Mouse (Mus musculus) kidney, embryonic 16.5 days (tissue): ENCODE measurements around the gene Efcab14. TPM values are rescaled to one million over a fixed set of nuclear protein-coding genes. Genes with fewer than 3 reads are reported as not detected.

Source experiments
- ATAC-seq: fragments of 200-750 bp; cut with Nextera tagmentation; 2 replicates; pipeline ENCODE4 v1.8.0; 2017; ENCODE audit warnings: moderate TSS enrichment; ENCODE audit not compliant: low FRiP score, low TSS enrichment
- H3K27ac ChIP-seq: fragments of 300-500 bp; sonication (generic); 2 replicates; pipeline ENCODE4 v1.5.1; 2014; ENCODE audit warnings: low read length
- H3K27me3 ChIP-seq: fragments of 300-500 bp; sonication (generic); 2 replicates; pipeline ENCODE4 v1.6.1; 2014; ENCODE audit warnings: low read length, control low read depth, mixed read lengths; ENCODE audit not compliant: insufficient read depth
- H3K36me3 ChIP-seq: fragments of 300-500 bp; sonication (generic); 2 replicates; pipeline ENCODE4 v1.6.1; 2014; ENCODE audit warnings: low read length, control low read depth, mixed read lengths; ENCODE audit not compliant: insufficient read depth
- H3K4me1 ChIP-seq: fragments of 300-500 bp; sonication (generic); 2 replicates; pipeline ENCODE4 v1.6.1; 2014; ENCODE audit warnings: low read length, control low read depth, mixed read lengths; ENCODE audit not compliant: insufficient read depth
- H3K4me2 ChIP-seq: fragments of 300-500 bp; sonication (generic); replicated peaks from 2 replicates; pipeline ENCODE4 v1.6.1; 2014; ENCODE audit warnings: low read depth, low read length
- H3K4me3 ChIP-seq: fragments of 300-500 bp; sonication (generic); 2 replicates; pipeline ENCODE4 v1.5.1; 2014; ENCODE audit warnings: mild to moderate bottlenecking, low read length
- H3K9ac ChIP-seq: fragments of 300-500 bp; sonication (generic); replicated peaks from 2 replicates; pipeline ENCODE4 v1.6.1; 2014; ENCODE audit warnings: low read length
- H3K9me3 ChIP-seq: fragments of 300-500 bp; sonication (generic); 2 replicates; pipeline ENCODE4 v1.6.1; 2016; ENCODE audit warnings: low read length, control low read depth
- WGBS: fragments of 180-500 bp; shearing (Covaris S2); extraction: QIAGEN DNeasy Blood & Tissue Kit; methylation state at CpG from one replicate; pipeline ENCODE4 v1.1.7; 2014; 5-methylcytosine and 5-hydroxymethylcytosine counted together
- polyA plus RNA-seq: library from polyadenylated mRNA; unstranded; fragments of >200 nt; fragmentation: Nextera tagmentation; extraction: Ambion mirVana; gene quantifications from 2 replicates; pipeline ENCODE4 v1.2.1, GENCODE M21; 2015

The Efcab14 gene
- 32.7 and 41.9 TPM in 2 replicates for polyA plus RNA-seq

DNA sequence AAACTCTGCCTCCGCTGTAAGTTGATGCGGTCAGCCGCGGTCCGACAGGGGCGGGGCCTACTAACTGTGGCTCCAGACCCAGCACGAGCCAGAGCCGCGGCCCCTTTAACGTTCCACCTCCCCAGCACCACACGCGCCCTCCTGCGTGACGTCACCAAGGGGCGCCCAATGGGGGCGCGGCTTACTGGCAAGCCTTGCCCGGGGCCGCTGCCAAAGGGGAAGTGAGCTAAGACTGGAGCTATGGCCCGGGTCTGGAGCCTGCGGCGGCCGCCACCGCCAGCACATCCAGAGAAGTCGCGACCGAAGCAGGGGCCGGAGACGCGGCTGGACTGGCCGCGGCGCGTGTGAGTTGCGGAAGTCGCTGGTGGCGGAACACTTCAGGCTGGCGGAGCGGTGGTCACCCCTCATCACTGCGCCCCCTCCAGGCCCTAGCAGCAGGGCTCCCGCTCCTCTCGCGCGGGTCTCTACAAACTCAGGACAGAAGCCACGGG is at the start of gene Efcab14:
Gene Efcab14 (plus strand): TSS at position 194 of the 491 bp plus-strand sequence.
- Histone ChIP-seq H3K4me2 (peak within 1 kb of the TSS; percentile 84), H3K4me3 (peak within 1 kb of the TSS; percentile 86), H3K9ac (peak within 1 kb of the TSS; percentile 90), H3K27ac (peak within 1 kb of the TSS; percentile 87), H3K27me3 (no peaks in the 10 kb centered on the region), H3K4me1 (peaks cover 20% of the 10 kb centered on the region), H3K9me3 (no peaks in the 10 kb centered on the region), H3K36me3 (peaks cover 13% of the 10 kb centered on the region)
- under 1% methylated on average over 45 of the region's 45 CpGs for WGBS
- ATAC-seq = peak; percentile 100

GRCm38 (mm10) chr4:115701468-115701867 is 36.1 kb upstream of the Efcab14 start:
- no peak overlapping the region for H3K27ac ChIP-seq
- H3K9me3 ChIP-seq = no peaks in the 10 kb centered on the region
- WGBS = 65% methylated on average over 3 of the region's 3 CpGs
- no peaks in the 10 kb centered on the region for H3K4me1 ChIP-seq
- H3K4me2 ChIP-seq = no peak overlapping the region
- ATAC-seq = no peak
- H3K4me3 ChIP-seq = no peak overlapping the region
- H3K9ac ChIP-seq = no peak overlapping the region
- H3K36me3 ChIP-seq = no peaks in the 10 kb centered on the region
- no peaks in the 10 kb centered on the region for H3K27me3 ChIP-seq

DNA sequence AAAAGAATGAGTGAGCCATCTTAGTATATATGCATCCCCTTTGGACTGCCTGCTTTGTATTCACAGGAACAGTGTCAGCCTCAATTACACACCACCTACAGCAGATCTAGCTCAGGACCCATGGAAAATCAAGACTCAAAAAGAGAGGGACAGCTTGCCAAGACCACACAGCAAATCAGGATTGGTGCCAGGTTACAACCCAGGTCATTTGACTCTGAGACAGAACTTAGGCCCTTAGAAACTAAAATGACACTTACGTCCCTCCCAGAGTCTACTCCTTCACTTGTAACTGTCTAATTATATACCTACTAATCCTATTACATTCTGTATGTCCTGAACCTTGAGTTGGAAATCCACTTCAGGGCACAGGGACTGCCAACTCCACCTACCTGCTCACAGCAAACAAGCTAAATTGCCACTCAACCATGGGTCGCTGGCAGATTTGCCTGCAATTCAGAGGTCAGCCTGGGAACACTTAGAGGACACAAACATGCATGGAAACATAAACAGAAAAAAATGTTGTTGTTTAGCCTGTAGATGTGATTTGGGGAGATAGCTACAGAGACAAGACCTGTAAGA is 33.5 kb upstream of the Efcab14 start:
- no peaks in the 10 kb centered on the region for H3K9me3 ChIP-seq
- no peaks in the 10 kb centered on the region for H3K27me3 ChIP-seq
- 77% methylated on average over 2 of the region's 2 CpGs for WGBS
- H3K36me3 ChIP-seq = no peaks in the 10 kb centered on the region
- no peak for ATAC-seq
- H3K4me2 ChIP-seq = no peak overlapping the region
- H3K27ac ChIP-seq = no peak overlapping the region
- H3K9ac ChIP-seq = no peak overlapping the region
- no peaks in the 10 kb centered on the region for H3K4me1 ChIP-seq
- no peak overlapping the region for H3K4me3 ChIP-seq

DNA sequence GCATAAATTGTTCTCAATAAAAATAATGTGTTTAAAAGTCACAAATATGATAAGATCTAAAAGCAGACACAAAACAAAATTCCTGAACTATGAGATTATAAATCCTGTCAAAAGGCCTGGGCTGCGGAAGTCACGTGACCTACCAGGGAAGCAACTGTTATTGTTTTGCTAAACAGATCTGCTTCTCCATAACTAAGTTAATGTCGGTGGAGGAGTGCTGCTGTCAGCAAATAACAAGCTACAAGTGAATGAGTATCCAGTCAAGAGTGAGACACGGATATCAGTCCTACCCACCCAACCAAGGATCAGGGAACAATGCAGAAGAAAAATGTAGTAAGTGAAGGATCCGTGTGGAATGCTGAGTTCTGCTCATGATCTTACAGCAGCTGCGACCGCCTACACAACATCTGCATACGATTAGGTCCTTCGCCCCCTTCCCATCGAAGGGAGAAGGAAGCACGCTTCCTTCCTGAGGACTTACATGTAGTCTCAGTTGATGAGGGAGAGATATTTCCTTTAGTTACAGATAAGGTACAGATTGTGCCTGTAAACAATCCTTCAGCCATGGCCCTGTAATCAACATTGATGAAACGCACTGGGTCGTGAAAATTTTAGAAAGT is 28.5 kb upstream of the Efcab14 start:
- no peaks in the 10 kb centered on the region for H3K36me3 ChIP-seq
- no peaks in the 10 kb centered on the region for H3K9me3 ChIP-seq
- H3K27ac ChIP-seq = peak overlapping the region; percentile 31
- WGBS = 56% methylated on average over 13 of the region's 13 CpGs
- peak; percentile 64; the same call in 1 of the 2 replicates for ATAC-seq
- H3K4me3 ChIP-seq = no peak overlapping the region
- H3K4me2 ChIP-seq = no peak overlapping the region
- no peak overlapping the region for H3K9ac ChIP-seq
- peaks cover 4% of the 10 kb centered on the region; the same call in 1 of the 2 replicates for H3K4me1 ChIP-seq
- no peaks in the 10 kb centered on the region; the same call in 1 of the 2 replicates for H3K27me3 ChIP-seq

DNA sequence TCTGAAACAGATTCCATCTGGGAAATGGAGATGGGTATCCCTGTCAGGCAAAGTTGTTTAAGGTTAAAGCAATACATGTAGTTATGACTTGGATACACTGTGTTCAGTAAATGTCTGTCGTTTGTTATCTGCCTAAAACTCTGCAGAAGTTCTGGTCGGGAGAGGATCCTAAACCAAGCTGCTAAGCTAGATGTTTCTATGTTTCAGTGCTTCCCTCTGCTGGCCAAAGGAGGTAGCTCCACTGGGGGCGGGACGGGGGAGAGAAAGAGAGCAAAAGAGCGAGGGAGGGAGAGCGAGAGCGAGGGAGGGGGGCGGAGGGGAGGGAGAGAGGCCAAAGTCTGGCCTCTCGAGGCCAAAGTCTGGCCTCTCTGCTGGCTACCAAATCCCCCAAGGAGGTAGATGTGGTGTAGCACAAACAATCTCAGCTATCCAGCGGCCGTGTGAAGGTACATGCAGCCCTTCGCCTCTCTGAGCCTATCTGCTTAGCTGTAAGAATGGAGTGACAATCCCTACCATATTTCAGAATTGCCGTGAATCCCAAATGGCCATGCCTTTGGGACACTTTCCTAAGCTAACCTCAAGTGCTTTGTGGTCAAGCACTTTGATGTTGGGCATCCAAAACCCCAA is 27.6 kb upstream of the Efcab14 start:
- peak; percentile 85; the same call in 1 of the 2 replicates for ATAC-seq
- peaks cover 4% of the 10 kb centered on the region; the same call in 1 of the 2 replicates for H3K4me1 ChIP-seq
- WGBS = 8% methylated on average over 10 of the region's 13 CpGs
- peak overlapping the region; percentile 39 for H3K4me2 ChIP-seq
- no peaks in the 10 kb centered on the region; the same call in 1 of the 2 replicates for H3K27me3 ChIP-seq
- peak overlapping the region; percentile 31; the same call in 1 of the 2 replicates for H3K27ac ChIP-seq
- no peaks in the 10 kb centered on the region for H3K36me3 ChIP-seq
- no peaks in the 10 kb centered on the region for H3K9me3 ChIP-seq
- no peak overlapping the region for H3K9ac ChIP-seq
- H3K4me3 ChIP-seq = no peak overlapping the region

DNA sequence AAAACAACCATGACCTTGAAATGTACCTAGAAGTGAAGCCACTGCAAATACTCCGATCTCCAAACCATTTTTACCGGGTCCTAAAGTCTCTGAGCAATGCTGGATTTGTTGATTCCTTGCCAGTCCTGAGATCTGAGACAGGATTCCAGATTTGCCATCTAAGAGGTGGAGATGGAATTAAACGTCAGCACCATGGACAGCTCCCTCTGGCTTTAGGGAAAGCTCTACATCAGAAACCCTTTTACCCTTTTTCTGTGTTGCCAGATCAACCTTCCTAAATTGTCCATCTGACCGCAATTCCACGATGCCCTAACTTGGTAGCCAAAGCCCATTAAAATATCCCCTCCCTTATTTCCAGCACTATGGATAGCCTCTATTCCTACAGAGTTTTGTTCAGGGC is 8.8 kb upstream of the Efcab14 start:
- H3K27ac ChIP-seq = no peak overlapping the region
- H3K4me3 ChIP-seq = no peak overlapping the region
- H3K9ac ChIP-seq = no peak overlapping the region
- H3K27me3 ChIP-seq = no peaks in the 10 kb centered on the region
- no peaks in the 10 kb centered on the region for H3K9me3 ChIP-seq
- ATAC-seq = no peak
- no peak overlapping the region for H3K4me2 ChIP-seq
- H3K4me1 ChIP-seq = peaks cover 3% of the 10 kb centered on the region; the same call in 1 of the 2 replicates
- no peaks in the 10 kb centered on the region for H3K36me3 ChIP-seq
- WGBS = 13% methylated on average over 5 of the region's 5 CpGs

- H3K36me3 ChIP-seq = no peaks in the 10 kb centered on the region
- no peak overlapping the region for H3K4me3 ChIP-seq
- no peaks in the 10 kb centered on the region for H3K27me3 ChIP-seq
- ATAC-seq = peak; percentile 67
- 21% methylated on average over 7 of the region's 7 CpGs for WGBS
- peaks cover 3% of the 10 kb centered on the region; the same call in 1 of the 2 replicates for H3K4me1 ChIP-seq
- H3K4me2 ChIP-seq = no peak overlapping the region
- no peaks in the 10 kb centered on the region for H3K9me3 ChIP-seq
- H3K27ac ChIP-seq = no peak overlapping the region
- no peak overlapping the region for H3K9ac ChIP-seq
These were observed 5.8 kb upstream of the Efcab14 start for GRCm38 (mm10) chr4:115731588-115732222.

- Histone ChIP-seq H3K27me3 (no peaks in the 10 kb centered on the region), H3K4me1 (peaks cover 3% of the 10 kb centered on the region; the same call in 1 of the 2 replicates), H3K4me3 (no peak overlapping the region), H3K36me3 (no peaks in the 10 kb centered on the region), H3K27ac (no peak overlapping the region), H3K9ac (no peak overlapping the region), H3K4me2 (no peak overlapping the region), H3K9me3 (no peaks in the 10 kb centered on the region)
- WGBS = 72% methylated on average over 2 of the region's 3 CpGs
- ATAC-seq = no peak
These were observed 5.2 kb upstream of the Efcab14 start for GRCm38 (mm10) chr4:115732223-115732818.

GRCm38 (mm10) chr4:115733746-115734145 is 3.8 kb upstream of the Efcab14 start:
- no peak overlapping the region for H3K4me2 ChIP-seq
- H3K27me3 ChIP-seq = no peaks in the 10 kb centered on the region
- ATAC-seq = no peak
- H3K9me3 ChIP-seq = no peaks in the 10 kb centered on the region
- H3K4me1 ChIP-seq = peaks cover 10% of the 10 kb centered on the region
- 85% methylated on average over 5 of the region's 5 CpGs for WGBS
- no peak overlapping the region for H3K27ac ChIP-seq
- no peak overlapping the region for H3K9ac ChIP-seq
- no peak overlapping the region for H3K4me3 ChIP-seq
- H3K36me3 ChIP-seq = no peaks in the 10 kb centered on the region
